Mouse (Mus musculus) myocyte (in vitro differentiated cells): Measurements from ENCODE around the gene Gm20388.

ENCODE experiments used
- MAX ChIP-seq: IDR thresholded peaks from one replicate; pipeline ENCODE4 v1.6.1; 2011; ENCODE audit warnings: low read depth, mild to moderate bottlenecking, control low read depth
- POLR2A ChIP-seq: IDR thresholded peaks from one replicate; pipeline ENCODE4 v1.6.1; 2011; ENCODE audit warnings: low read depth, mild to moderate bottlenecking, control low read depth, moderate library complexity; ENCODE audit not compliant: insufficient read length
- POLR2AphosphoS2 ChIP-seq: IDR thresholded peaks from one replicate; pipeline ENCODE4 v1.6.1; 2011; ENCODE audit warnings: low read depth, control low read depth; ENCODE audit not compliant: insufficient read length
- REST ChIP-seq: IDR thresholded peaks from one replicate; pipeline ENCODE4 v1.6.1; 2011; ENCODE audit warnings: mild to moderate bottlenecking, control low read depth, moderate library complexity; ENCODE audit not compliant: insufficient read depth, insufficient read length
- SRF ChIP-seq: IDR thresholded peaks from one replicate; pipeline ENCODE4 v1.6.1; 2011; ENCODE audit warnings: low read depth; ENCODE audit not compliant: control insufficient read depth, insufficient read length
- TCF3 ChIP-seq: IDR thresholded peaks from one replicate; pipeline ENCODE4 v1.6.1; 2011; ENCODE audit warnings: low read depth, control low read depth; ENCODE audit not compliant: insufficient read length
- USF1 ChIP-seq: IDR thresholded peaks from one replicate; pipeline ENCODE4 v1.6.1; 2011; ENCODE audit warnings: low read depth, mild to moderate bottlenecking, control low read depth, moderate library complexity

GRCm38 (mm10) chr8:123527720-123528489 lies 3617.3 kb downstream of the Gm20388 start:
- no peak for TF ChIP-seq POLR2A
- TF ChIP-seq MAX = no peak
- peak; percentile 19 for TF ChIP-seq TCF3
- TF ChIP-seq SRF = no peak
- no peak for TF ChIP-seq USF1
- TF ChIP-seq POLR2AphosphoS2 = no peak
- no peak for TF ChIP-seq REST
